Mouse (Mus musculus) MEL (cell line): Measurements from ENCODE around the gene Cox5a. TPM values are rescaled to one million over a fixed set of nuclear protein-coding genes. Genes with fewer than 3 reads are reported as not detected.

ENCODE experiments used
- DNase-seq: peaks from one replicate; pipeline ENCODE4 v3.0.0; 2011; ENCODE audit warnings: low read depth, low spot score
- H3K27ac ChIP-seq: 2 replicates; pipeline ENCODE4 v1.5.1; 2012; ENCODE audit warnings: low read depth, mild to moderate bottlenecking, control low read depth, low read length, moderate library complexity; ENCODE audit not compliant: control insufficient read depth
- H3K27me3 ChIP-seq, 2 experiments: fragments of 150-350 bp in 1 of 2; sonication (generic) in 1 of 2; 2 replicates each; pipeline ENCODE4 v1.6.1; 2012; ENCODE audit warnings: low read length in 2 of 2, mild to moderate bottlenecking in 2 of 2, improper control_type of control experiment in 1 of 2, moderate library complexity in 1 of 2; ENCODE audit not compliant: insufficient read depth in 2 of 2, control insufficient read depth in 1 of 2
- H3K36me3 ChIP-seq, 2 experiments: 2 replicates each; pipeline ENCODE4 v1.6.1; 2012 to 2014; ENCODE audit warnings: low read length in 2 of 2, improper control_type of control experiment in 1 of 2, inconsistent platforms in 1 of 2, mild to moderate bottlenecking in 1 of 2; ENCODE audit not compliant: insufficient read depth in 2 of 2, control insufficient read depth in 1 of 2
- H3K4me1 ChIP-seq, 2 experiments: fragments of 150-350 bp in 1 of 2; sonication (generic) in 1 of 2; 2 replicates each; pipeline ENCODE4 v1.6.1; 2012; ENCODE audit warnings: low read length in 2 of 2, improper control_type of control experiment in 1 of 2, mild to moderate bottlenecking in 1 of 2; ENCODE audit not compliant: insufficient read depth in 2 of 2, control insufficient read depth in 1 of 2
- H3K4me3 ChIP-seq, 2 experiments: fragments of 150-350 bp in 1 of 2; sonication (generic) in 1 of 2; 2 replicates each; pipeline ENCODE4 v1.5.1; 2012; ENCODE audit warnings: low read depth in 2 of 2, low read length in 2 of 2, mild to moderate bottlenecking in 2 of 2, moderate library complexity in 2 of 2, control low read depth in 1 of 2, improper control_type of control experiment in 1 of 2; ENCODE audit not compliant: control insufficient read depth in 1 of 2, insufficient read depth in 1 of 2
- H3K79me2 ChIP-seq: 2 replicates; pipeline ENCODE4 v1.6.1; 2012; ENCODE audit warnings: mild to moderate bottlenecking, low read length, moderate library complexity; ENCODE audit not compliant: control insufficient read depth, poor library complexity, insufficient read depth
- H3K9ac ChIP-seq: 2 replicates; pipeline ENCODE4 v1.6.1; 2012; ENCODE audit warnings: low read depth, mild to moderate bottlenecking, control low read depth, low read length, moderate library complexity; ENCODE audit not compliant: control insufficient read depth, poor library complexity, severe bottlenecking
- H3K9me3 ChIP-seq: fragments of 150-350 bp; sonication (generic); replicated peaks from 2 replicates; pipeline ENCODE4 v1.6.1; 2012; ENCODE audit warnings: mild to moderate bottlenecking, low read length, improper control_type of control experiment, moderate library complexity; ENCODE audit not compliant: insufficient read depth
- CHD1 ChIP-seq: IDR thresholded peaks from 2 replicates; pipeline ENCODE4 v1.6.1; 2012; ENCODE audit warnings: low read depth, mild to moderate bottlenecking, inconsistent platforms, low read length, improper control_type of control experiment
- CTCF ChIP-seq, 3 experiments: IDR thresholded peaks in 2 of 3; conservative IDR thresholded peaks in 1 of 3; 2 replicates each; pipeline ENCODE4 v1.5.1; 2011 to 2012; ENCODE audit warnings: low read length in 3 of 3, low read depth in 2 of 3, mild to moderate bottlenecking in 2 of 3, improper control_type of control experiment in 1 of 3, inconsistent platforms in 1 of 3, mixed read lengths in 1 of 3, moderate library complexity in 1 of 3; ENCODE audit not compliant: control insufficient read depth in 1 of 3, insufficient read depth in 1 of 3, poor library complexity in 1 of 3, severe bottlenecking in 1 of 3
- E2F4 ChIP-seq: IDR thresholded peaks from 2 replicates; pipeline ENCODE4 v1.6.1; 2011; ENCODE audit warnings: low read depth, low read length, improper control_type of control experiment, borderline replicate concordance
- ELF1 ChIP-seq: IDR thresholded peaks from 2 replicates; pipeline ENCODE4 v1.6.1; 2014; ENCODE audit warnings: low read depth, mild to moderate bottlenecking, inconsistent platforms, low read length, improper control_type of control experiment, moderate library complexity
- EP300 ChIP-seq, 2 experiments: IDR thresholded peaks; 2 replicates each; pipeline ENCODE4 v1.6.1; 2011; ENCODE audit warnings: improper control_type of control experiment in 2 of 2, low read length in 2 of 2, low read depth in 1 of 2, mild to moderate bottlenecking in 1 of 2
- ETS1 ChIP-seq: IDR thresholded peaks from 2 replicates; pipeline ENCODE4 v1.6.1; 2012; ENCODE audit warnings: low read depth, mild to moderate bottlenecking, inconsistent platforms, low read length, improper control_type of control experiment, moderate library complexity
- GABPA ChIP-seq: IDR thresholded peaks from 2 replicates; pipeline ENCODE4 v1.6.1; 2012; ENCODE audit warnings: low read depth, mild to moderate bottlenecking, inconsistent platforms, low read length, improper control_type of control experiment, moderate library complexity
- GATA1 ChIP-seq: IDR thresholded peaks from 2 replicates; pipeline ENCODE4 v1.6.1; 2011; ENCODE audit warnings: low read depth, low read length, improper control_type of control experiment
- HCFC1 ChIP-seq: IDR thresholded peaks from 2 replicates; pipeline ENCODE4 v1.6.1; 2012; ENCODE audit warnings: low read depth, mild to moderate bottlenecking, inconsistent platforms, low read length, improper control_type of control experiment, moderate library complexity
- JUND ChIP-seq: IDR thresholded peaks from 2 replicates; pipeline ENCODE4 v1.6.1; 2011; ENCODE audit warnings: low read depth, mild to moderate bottlenecking, improper control_type of control experiment, low read length
- KAT2A ChIP-seq: conservative IDR thresholded peaks from 2 replicates; pipeline ENCODE4 v1.6.1; 2012; ENCODE audit warnings: low read depth, low read length, improper control_type of control experiment, inconsistent platforms
- MAZ ChIP-seq: IDR thresholded peaks from 2 replicates; pipeline ENCODE4 v1.6.1; 2012; ENCODE audit warnings: low read depth, mild to moderate bottlenecking, inconsistent platforms, low read length, improper control_type of control experiment
- MEF2A ChIP-seq: IDR thresholded peaks from 2 replicates; pipeline ENCODE4 v1.6.1; 2014; ENCODE audit warnings: low read depth, mild to moderate bottlenecking, inconsistent platforms, low read length, improper control_type of control experiment; ENCODE audit not compliant: poor library complexity, insufficient replicate concordance, severe bottlenecking; ENCODE audit errors: extremely low read depth
- MXI1 ChIP-seq: IDR thresholded peaks from 2 replicates; pipeline ENCODE4 v1.6.1; 2011; ENCODE audit warnings: mild to moderate bottlenecking, low read depth, low read length, improper control_type of control experiment
- MYB ChIP-seq: IDR thresholded peaks from 2 replicates; pipeline ENCODE4 v1.6.1; 2011; ENCODE audit warnings: mild to moderate bottlenecking, low read depth, low read length, improper control_type of control experiment
- NELFE ChIP-seq: IDR thresholded peaks from 2 replicates; pipeline ENCODE4 v1.6.1; 2011; ENCODE audit warnings: low read depth, low read length, improper control_type of control experiment
- NRF1 ChIP-seq: IDR thresholded peaks from 2 replicates; pipeline ENCODE4 v1.6.1; 2014; ENCODE audit warnings: low read depth, mild to moderate bottlenecking, inconsistent platforms, low read length, improper control_type of control experiment, moderate library complexity; ENCODE audit not compliant: poor library complexity, insufficient read depth, severe bottlenecking
- POLR2AphosphoS2 ChIP-seq: IDR thresholded peaks from 2 replicates; pipeline ENCODE4 v1.6.1; 2011; ENCODE audit warnings: low read length, improper control_type of control experiment
- RAD21 ChIP-seq: IDR thresholded peaks from 2 replicates; pipeline ENCODE4 v1.6.1; 2011; ENCODE audit warnings: mild to moderate bottlenecking, low read depth, low read length, improper control_type of control experiment
- SIN3A ChIP-seq: IDR thresholded peaks from 2 replicates; pipeline ENCODE4 v1.6.1; 2012; ENCODE audit warnings: low read length, improper control_type of control experiment, inconsistent platforms
- SMC3 ChIP-seq: IDR thresholded peaks from 2 replicates; pipeline ENCODE4 v1.6.1; 2011; ENCODE audit warnings: low read depth, low read length, improper control_type of control experiment
- TAL1 ChIP-seq: IDR thresholded peaks from 2 replicates; pipeline ENCODE4 v1.6.1; 2012; ENCODE audit warnings: mild to moderate bottlenecking, inconsistent platforms, low read length, moderate library complexity, mixed read lengths
- USF1 ChIP-seq: IDR thresholded peaks from 2 replicates; pipeline ENCODE4 v1.6.1; 2014; ENCODE audit warnings: low read depth, mild to moderate bottlenecking, inconsistent platforms, low read length, improper control_type of control experiment, moderate library complexity
- USF2 ChIP-seq, 2 experiments: IDR thresholded peaks; 2 replicates each; pipeline ENCODE4 v1.6.1; 2011 to 2012; ENCODE audit warnings: improper control_type of control experiment in 2 of 2, low read length in 2 of 2, borderline replicate concordance in 1 of 2, inconsistent platforms in 1 of 2, low read depth in 1 of 2, mild to moderate bottlenecking in 1 of 2; ENCODE audit not compliant: insufficient read depth in 1 of 2
- ZC3H11A ChIP-seq: IDR thresholded peaks from 2 replicates; pipeline ENCODE4 v1.6.1; 2012; ENCODE audit warnings: low read depth, mild to moderate bottlenecking, inconsistent platforms, low read length, improper control_type of control experiment
- ZKSCAN1 ChIP-seq: IDR thresholded peaks from 2 replicates; pipeline ENCODE4 v1.6.1; 2012; ENCODE audit warnings: low read depth, mild to moderate bottlenecking, inconsistent platforms, low read length, improper control_type of control experiment, moderate library complexity
- ZNF384 ChIP-seq: IDR thresholded peaks from 2 replicates; pipeline ENCODE4 v1.6.1; 2012; ENCODE audit warnings: low read depth, mild to moderate bottlenecking, inconsistent platforms, low read length, improper control_type of control experiment
- polyA plus RNA-seq, 2 experiments: library from polyadenylated mRNA; stranded (reverse) in 1 of 2; unstranded in 1 of 2; fragments of >175 nt in 1 of 2; fragments of >200 nt in 1 of 2; gene quantifications; 2 replicates each; pipeline versions ENCODE4 v1.2.1 to v1.2.4; 2012; ENCODE audit warnings: low replicate concordance in 2 of 2, low read depth in 1 of 2; ENCODE audit not compliant: insufficient read length in 2 of 2, insufficient read depth in 1 of 2, missing spikeins in 1 of 2
- total RNA-seq: library from RNA; depleted of rRNA; stranded (reverse); fragments of 300-350 nt; gene quantifications from 2 replicates; pipeline ENCODE4 v1.2.3, GENCODE M21; 2012

Cox5a gene
- total and polyA plus RNA-seq, 3 experiments, result 367 to 400 TPM; not detected in 1

DNA sequence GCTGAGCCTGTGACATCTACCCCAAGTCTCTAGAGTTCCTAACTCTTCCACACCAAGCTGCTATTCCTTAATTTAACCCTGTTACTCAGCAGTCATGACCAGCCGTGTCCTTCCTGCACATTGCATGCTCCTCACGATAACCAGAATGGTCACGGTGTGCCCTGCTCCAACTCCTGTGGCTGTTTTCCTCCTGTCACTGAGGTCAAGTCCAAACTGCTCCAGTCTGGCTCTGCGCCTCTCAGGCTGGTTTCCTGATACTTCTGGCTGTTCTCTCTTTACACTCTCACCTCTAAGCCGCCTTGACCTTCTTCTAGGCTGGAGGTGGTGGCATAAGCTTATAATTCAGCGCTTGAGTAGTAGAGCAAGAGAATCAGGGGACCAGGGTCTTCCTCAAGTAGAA is 47.4 kb downstream of the Cox5a start (continued):
- TF ChIP-seq RAD21 (no peak), E2F4 (no peak), EP300 (IDR thresholded peaks at IDR 0.05; ENCODE audit: low read depth in 1 of 2, low read length in 2 of 2) (no peak), CHD1 (no peak)

DNA sequence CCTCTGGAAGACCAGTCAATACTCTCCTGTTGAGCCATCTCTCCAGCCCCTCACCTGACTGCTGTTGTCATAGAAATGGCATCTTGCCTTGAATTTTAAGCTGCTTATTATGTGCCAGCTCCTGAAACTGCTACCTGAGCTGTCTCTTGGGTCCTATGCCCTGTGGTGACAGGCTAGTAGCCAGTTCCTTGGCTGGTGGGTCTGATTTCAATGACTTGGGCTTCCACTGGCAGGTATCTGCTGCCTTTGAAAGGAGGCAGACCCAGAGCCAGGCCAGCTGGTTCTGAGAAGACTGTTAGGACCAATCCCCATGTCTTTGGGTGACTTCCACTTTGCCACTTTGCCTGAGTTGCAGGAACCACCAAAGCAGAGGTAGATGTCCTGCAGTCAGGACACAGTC is 53.3 kb downstream of the Cox5a start:
- H3K9ac ChIP-seq, result no peak overlapping the region
- H3K4me1 ChIP-seq, result 0 out of 4 replicates have a peak, but pooled peaks cover 0 to 3% of the 10 kb centered on the region in 2 experiments
- 0 out of 2 replicates have a peak, but pooled peaks cover 1% of the 10 kb centered on the region for H3K79me2 ChIP-seq
- peaks cover 2 to 3% of the 10 kb centered on the region in 2 experiments; a peak in 2 of 4 replicates for H3K36me3 ChIP-seq
- no peaks in the 10 kb centered on the region for H3K9me3 ChIP-seq
- H3K4me3 ChIP-seq, result no peak overlapping the region
- no peaks in the 10 kb centered on the region for H3K27me3 ChIP-seq
- no peak overlapping the region for H3K27ac ChIP-seq
- no peak for DNase-seq
- TF ChIP-seq GABPA, result no peak
- no peak for TF ChIP-seq E2F4
- TF ChIP-seq HCFC1, result no peak
- TF ChIP-seq ETS1, result no peak
- TF ChIP-seq TAL1, result no peak
- no peak for TF ChIP-seq MAZ
- TF ChIP-seq SMC3, result no peak
- TF ChIP-seq ZC3H11A, result no peak
- no peak for TF ChIP-seq POLR2AphosphoS2
- no peak for TF ChIP-seq ZNF384
- no peak for TF ChIP-seq MYB
- no peak for TF ChIP-seq MXI1

DNA sequence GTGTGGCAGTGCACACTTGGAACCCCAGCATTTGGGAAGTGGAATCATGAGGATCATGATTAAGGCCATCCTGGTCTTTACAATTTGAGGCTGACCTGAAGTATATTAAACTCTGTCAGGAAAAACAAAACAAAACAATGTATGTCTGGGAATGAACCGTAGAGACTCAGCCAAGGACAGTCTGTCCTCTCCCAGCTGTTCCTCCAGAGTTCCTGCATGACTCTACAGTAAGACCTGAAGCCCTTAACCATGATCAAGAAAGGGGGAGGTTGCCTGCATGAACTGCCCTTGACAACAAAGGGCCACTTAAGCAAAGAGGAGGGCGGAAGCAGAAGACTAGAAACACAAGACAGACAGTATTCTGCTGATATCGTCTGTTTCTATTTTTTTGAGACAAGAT is 54.5 kb downstream of the Cox5a start:
- no peak for DNase-seq
- no peak for TF ChIP-seq USF1
- TF ChIP-seq NRF1, result no peak
- no peak for TF ChIP-seq EP300 (IDR thresholded peaks at IDR 0.05; ENCODE audit: low read depth in 1 of 2, low read length in 2 of 2)
- no peak for TF ChIP-seq SMC3
- no peak for TF ChIP-seq NELFE
- no peak for TF ChIP-seq CTCF (IDR thresholded peaks at IDR 0.05 in 2 of 3, conservative IDR thresholded peaks at IDR 0.05 in 1 of 3; ENCODE audit: control insufficient read depth in 1 of 3, insufficient read depth in 1 of 3, low read depth in 2 of 3, low read length in 3 of 3, poor library complexity in 1 of 3, severe bottlenecking in 1 of 3)
- TF ChIP-seq USF2 (IDR thresholded peaks at IDR 0.05; ENCODE audit: borderline replicate concordance in 1 of 2, insufficient read depth in 1 of 2, low read depth in 1 of 2, low read length in 2 of 2), result no peak
- no peak for TF ChIP-seq MXI1
- no peak for TF ChIP-seq ZKSCAN1
- TF ChIP-seq SIN3A, result no peak
- no peak for TF ChIP-seq MEF2A
- TF ChIP-seq ELF1, result no peak
- no peak for TF ChIP-seq KAT2A
- no peak for TF ChIP-seq GATA1
- no peak for TF ChIP-seq GABPA
- no peak for TF ChIP-seq JUND
- Histone ChIP-seq H3K9ac (no peak overlapping the region), H3K4me3 (no peak overlapping the region), H3K4me1 (0 out of 4 replicates have a peak, but pooled peaks cover 0 to 3% of the 10 kb centered on the region in 2 experiments), H3K27ac (no peak overlapping the region), H3K36me3 (peaks cover 2% of the 10 kb centered on the region in 2 experiments; a peak in 1 of 4 replicates), H3K9me3 (no peaks in the 10 kb centered on the region), H3K79me2 (0 out of 2 replicates have a peak, but pooled peaks cover 1% of the 10 kb centered on the region), H3K27me3 (no peaks in the 10 kb centered on the region)
